Mouse (Mus musculus): Measurements from ENCODE around the gene Pear1. TPM values are rescaled to one million over a fixed set of nuclear protein-coding genes. Genes with fewer than 3 reads are reported as not detected.

The Pear1 gene
- total RNA-seq, 4 experiments from 2014 or later, result 3.2 to 7.1 (median 5.1) TPM

DNA sequence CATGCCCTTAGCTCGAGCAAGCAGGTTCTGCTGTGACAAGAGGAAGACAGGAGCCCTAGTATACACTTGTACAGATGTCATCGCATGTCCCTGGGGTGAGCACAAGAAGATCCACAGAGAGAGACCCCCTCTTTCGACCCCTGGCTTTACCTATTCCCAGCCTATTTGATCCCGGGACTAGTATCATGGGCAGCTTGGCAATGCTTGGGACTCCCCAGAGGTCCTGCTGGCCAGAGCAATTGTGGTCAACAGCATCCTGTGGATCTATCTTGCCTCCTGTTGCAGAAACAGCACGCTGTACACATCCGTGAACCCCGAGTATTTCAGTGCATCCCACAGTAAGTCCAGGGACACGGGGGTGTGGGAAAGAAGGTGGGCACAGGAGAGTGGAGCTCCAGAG, 12.8 kb downstream of the Pear1 start:
- no peak for DNase-seq (ENCODE audit: low spot score in 2 of 2)

DNA sequence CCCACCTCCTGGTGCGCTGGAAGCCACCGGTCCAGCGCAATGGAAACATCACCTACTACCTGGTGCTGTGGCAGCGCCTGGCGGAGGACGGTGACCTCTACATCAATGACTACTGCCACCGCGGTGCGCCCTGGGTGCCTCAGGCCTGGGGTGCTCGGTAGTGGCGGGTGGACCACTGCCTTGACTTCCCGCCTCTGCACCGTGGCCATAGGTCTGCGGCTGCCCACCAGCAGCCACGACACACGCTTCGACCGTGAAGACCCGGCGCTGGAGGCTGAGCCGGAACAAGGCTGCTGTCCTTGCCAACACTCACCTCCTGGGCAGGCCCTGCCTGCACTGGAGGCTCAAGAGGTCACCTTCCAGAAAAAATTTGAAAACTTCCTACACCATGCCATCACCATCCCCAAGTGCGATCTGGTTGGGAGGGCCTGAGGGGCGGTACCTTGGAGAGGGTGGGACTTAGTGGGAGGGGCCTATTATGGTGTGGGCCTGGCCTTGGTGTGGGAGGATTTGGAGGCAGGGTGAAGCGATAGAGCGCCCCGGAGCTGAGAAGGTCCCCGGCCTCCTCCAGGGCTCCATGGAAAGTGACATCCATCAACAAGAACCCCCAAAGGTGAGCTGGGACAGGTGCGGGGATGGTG, 14.7 kb downstream of the Pear1 start:
- no peak for DNase-seq (ENCODE audit: low spot score in 2 of 2)

DNA sequence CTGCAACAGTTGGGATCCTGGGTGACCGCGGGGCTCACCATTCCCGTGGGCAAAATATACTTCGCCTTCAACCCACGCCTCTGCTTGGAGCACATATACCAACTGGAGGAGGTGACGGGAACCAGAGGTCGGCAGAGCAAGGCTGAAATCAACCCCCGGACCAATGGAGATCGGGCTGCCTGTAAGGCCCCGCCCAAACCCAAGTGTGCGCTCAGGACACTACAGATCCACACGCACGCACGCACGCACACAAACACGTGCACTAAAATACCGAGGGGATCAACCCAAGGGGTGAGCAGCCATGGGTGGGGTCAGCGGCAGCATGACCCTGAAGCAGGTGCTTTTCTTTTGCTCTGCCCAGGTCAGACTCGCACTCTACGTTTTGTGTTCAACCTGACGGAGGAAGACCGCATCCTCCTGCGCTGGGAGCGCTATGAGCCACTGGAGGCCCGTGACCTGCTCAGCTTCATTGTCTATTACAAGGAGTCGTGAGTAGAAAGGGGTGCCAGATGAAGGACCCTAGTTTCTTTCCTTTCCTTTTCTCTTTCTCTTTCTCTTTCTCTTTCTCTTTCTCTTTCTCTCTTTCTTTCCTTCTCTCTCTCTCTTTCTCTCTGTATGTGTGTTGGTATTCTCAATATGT, 19.9 kb downstream of the Pear1 start:
- DNase-seq (ENCODE audit: low spot score in 2 of 2), result no peak

DNA sequence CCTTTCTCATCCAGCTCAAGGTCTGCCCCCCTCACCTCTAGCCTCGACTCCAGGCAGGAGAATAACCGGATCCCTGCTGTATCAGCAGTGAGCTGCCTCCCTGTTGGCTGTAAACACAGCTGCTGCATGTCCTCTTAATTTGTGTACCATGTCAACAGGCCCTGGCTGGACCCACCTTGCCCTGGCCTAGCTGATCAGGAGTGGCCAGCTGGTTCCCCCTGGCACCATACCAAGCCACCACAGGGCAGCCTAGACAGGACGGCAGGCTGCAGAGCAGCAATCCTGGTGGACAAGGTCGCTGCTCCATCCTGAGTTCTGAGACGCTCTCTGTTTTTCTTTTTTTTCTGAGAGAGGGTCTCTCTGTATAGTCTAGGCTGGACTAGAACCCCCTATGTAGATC, 22.4 kb downstream of the Pear1 start:
- DNase-seq (ENCODE audit: low spot score in 2 of 2), result no peak

DNA sequence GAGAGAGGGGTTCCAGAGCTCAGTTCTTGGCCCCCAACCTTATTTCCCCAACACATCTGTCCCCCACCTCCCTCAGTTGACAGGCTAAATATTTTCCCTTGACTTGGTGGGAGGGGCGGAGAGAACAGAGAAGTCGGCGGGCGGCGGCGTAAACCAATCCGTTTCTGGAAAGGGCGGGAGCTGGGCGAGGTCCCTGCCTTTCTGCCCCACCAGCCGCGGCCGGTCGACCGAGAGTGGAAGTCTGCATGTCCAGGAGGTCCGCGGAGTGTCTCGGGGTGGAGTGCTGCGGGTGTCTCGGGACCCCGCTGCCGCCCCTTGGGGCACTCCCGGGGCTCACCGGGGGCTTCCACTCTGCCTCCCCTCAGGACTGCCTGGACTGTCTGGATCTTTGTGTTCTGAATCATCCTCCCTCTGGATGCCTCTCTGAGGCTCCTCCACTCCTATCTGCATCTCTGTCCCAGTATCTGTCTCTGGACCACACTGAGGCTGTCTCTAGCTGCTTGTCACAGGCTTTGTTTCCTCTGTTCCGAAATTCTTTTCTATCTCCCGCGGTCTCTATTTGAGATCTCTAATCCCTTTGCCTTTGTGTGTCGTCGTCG, 27.3 kb downstream of the Pear1 start, which contains the start of gene Insrr:
Gene Insrr (plus strand): TSS at position 216 of the 599 bp plus-strand sequence.
- no peak for DNase-seq (ENCODE audit: low spot score in 2 of 2)

DNA sequence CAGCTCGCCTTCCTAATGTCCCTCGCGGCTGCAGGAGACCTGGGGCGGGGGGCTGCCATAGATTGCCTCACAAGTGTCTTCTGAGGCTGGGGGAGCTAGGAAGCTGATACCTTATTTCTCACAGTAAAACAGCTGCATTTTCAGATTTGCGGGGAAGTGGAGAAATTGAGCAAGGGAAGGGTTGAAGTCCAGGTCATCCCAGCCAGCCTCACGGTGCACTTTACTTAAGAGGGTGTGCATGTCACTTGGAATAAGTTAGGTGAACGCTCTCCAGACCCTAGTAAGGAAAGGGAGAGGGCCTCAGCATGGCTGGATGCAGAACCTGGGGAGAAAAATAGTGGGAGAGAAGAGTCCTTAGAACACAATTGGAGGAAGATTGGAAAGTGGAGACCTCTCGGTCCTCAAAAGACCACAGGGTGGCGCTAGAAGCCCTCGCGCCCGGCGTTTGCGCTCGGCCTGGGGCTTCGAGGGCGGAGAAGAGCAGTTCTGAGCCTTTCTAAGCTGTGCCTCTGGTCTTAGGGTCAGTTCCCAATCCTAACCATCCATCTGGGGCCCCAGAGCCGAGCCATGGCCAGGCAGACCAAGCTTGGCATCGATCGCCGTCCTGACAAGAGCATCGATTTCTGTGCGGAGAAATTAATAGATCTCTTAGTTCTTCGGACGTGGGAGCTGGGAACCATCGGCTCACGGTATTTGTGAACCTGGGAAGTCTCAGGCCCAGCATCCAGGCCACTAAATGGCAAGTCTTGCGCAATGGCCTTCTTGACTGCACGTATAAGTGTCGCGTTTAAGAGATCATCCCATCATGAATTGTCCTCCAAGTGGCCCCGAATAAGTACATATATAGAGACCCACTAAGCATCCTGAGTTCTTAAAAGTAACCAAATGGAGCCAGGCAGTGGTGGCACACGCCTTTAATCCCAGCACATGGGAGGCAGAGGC, 28.5 kb downstream of the Pear1 start:
- peak; percentile 17 to 30 for DNase-seq (ENCODE audit: low spot score in 2 of 2)

DNA sequence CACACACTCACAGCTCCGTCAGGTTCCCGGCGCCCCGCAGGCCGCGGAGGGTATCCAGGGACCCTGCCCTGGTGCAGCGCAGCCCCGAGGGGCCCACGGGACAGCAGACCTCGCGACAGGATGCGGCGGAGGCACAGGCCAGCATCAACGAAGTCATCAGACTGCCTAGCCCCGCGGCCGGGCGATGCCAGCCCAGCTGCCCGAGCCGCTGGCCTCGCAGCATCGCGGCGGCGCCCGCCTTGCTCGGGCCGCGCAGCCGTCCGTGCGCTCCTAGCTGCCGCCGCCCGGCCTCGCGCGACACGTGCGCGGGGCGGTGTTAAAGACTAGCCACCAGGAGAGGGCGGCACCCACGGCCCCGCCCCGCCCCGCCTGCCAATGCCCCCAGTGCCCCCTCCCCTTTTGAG, 29.2 kb downstream of the Pear1 start, which contains the start of gene Ntrk1:
Gene Ntrk1 (minus strand): TSS at position 241 of the 404 bp plus-strand sequence.
- no peak for DNase-seq (ENCODE audit: low spot score in 2 of 2)

DNA sequence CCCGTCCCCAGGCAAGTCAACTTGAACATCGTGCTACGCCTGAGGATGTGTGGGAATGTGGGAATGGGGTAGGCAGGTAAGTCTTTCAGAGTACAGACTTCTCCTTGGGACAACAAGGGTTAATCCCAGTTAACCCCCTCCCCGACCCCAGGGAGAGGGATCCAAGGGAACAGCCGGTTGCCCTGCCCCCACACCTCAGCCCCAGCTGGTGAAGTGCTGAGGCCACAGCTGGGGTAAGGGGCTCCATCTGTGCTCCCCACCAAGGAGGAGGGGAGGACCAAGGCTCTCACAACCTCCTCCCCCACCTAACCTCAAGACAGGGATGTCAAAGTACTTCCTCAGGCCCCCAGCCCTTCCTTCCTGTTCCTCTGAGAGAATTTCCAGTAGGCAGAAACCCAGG, 34.3 kb downstream of the Pear1 start:
- DNase-seq (ENCODE audit: low spot score in 2 of 2), result no peak

DNA sequence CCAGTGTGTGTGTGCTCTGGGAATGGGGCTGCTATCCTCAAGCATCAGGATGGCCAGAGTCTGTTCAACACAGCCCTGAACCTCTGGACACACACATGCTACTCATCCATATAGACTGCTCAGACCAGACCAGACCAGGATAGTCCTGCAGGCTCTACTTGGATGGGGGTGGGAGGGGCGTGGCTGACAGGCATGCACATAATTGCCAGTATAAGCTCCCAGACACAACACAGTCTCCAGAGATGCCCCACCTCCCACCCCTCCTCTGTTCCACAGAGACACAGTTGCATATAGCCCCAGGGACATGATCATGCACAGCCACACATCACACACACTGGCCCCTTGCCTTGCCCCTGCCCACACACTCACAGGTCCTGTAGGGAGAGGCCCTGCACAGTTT, 34.9 kb downstream of the Pear1 start:
- DNase-seq (ENCODE audit: low spot score in 2 of 2), result no peak

DNA sequence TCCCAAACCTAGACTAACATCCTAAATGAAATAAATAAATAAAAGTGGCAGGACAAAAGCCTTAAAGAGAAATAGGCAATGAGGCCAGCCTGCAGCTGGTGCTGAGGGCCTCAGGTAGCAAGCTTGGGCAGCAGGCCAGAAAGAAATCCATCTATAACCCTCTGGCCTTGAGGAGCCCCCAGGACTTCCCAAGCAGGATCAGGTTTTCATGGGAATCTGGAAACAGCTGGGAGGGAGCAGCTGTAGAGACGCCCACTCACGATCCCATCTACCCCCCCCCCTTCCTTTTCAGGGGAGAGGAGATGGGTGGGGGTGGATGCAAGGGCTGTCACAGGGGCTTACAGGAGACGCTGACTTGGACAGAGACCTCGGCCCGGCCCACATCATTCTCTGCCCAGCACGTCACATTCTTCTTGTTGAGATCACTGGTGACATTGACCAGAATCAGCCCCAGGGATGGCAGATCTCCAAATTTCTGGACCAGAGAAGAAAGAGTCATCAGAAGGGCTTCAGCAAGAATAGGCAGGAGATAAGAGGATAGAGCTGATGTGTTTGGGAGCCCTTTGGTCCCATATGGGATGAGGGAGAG, 38.4 kb downstream of the Pear1 start:
- no peak for DNase-seq (ENCODE audit: low spot score in 2 of 2)

DNA sequence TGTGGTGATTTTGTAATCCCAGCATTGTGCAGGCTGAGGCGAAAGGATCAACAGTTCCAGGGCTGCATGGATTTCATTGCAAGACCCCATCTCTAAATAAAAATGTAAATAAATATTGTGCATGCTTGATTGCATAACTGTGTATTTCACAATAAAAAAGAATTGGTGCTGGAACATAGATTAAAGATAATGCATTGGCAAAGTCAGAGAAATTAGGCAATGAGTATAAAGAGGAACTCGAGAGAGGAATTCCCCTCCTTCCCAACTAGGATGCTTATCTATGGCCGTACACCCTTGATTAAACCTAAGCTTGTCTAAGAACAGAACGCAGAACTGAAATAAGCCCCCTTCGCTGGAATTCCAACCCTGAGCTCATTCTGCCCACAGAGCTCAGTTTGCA, 39.0 kb downstream of the Pear1 start:
- DNase-seq (ENCODE audit: low spot score in 2 of 2), result no peak

DNA sequence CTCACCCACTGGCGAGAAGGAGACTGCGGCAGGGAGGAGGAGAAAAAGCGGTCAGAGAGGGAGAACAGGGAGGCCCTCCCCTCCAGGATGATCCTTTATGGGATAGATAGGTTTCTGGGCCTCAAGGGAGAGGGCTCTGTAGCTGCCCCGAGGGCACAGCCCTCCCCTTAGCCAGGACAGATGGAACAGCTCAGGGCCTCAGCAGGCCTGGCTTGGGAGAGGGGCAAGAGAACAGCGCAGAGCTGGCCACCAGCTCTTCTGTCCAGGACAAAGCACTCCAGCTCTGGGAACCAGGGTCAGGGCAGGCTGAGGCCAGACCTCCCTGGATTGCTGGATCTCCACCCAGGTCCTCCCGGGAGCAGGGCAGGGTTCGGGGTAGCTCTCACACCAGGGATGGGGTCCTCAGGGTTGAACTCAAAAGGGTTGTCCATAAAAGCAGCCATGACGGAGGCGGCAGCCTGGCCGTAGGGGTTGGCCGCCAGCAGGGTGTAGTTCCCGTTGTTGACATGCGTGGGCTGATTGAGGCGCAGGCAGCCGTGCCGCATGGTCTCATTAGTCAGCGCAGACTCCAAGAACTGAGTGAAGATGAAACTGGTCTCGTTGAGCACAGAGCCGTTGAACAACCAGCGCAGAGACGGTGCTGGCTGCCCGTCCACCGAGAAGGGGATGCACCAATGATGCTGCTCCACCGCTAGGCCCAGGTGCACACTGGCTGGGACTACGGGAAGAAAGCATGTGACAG, 40.7 kb downstream of the Pear1 start:
- DNase-seq (ENCODE audit: low spot score in 2 of 2), result no peak

DNA sequence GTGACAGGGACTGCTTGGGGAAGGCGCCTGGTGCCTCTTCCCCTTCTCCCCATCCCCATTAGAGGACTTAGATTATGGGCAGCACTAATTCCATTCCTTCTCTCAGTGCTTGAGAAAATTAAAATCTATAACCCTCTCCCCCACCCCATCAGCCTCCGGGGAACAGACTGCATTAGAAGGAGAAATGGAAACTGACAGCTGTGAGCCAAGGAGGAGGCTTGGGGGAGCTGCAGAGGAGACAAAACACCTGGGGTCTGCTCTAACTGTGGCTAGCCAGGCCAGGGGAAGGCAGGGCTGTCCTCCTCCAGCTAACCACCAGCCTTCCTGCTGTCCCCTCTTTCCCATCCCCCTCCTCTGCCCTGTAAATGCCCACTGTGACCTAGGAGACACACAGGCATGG, 45.0 kb downstream of the Pear1 start:
- no peak for DNase-seq (ENCODE audit: low spot score in 2 of 2)

DNA sequence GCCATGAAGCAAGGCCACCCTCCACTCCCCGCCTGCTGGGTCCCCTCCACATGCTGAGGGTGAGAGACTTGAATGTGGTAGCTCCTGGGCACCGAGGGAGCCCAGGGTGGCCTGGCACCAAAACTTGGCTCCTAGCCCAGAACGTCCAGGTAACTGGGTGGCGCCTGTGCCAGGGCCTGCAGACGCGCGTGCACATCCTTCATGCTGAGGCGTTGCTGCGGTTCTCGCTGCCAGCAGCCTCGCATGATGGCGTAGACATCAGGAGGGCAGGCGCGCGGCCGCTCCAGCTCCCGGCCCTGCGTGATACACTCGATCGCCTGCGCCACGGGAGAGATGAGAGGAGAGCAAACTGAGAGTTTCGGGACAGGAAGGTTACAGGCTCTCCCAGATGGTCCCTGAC, 45.8 kb downstream of the Pear1 start:
- no peak for DNase-seq (ENCODE audit: low spot score in 2 of 2)

DNA sequence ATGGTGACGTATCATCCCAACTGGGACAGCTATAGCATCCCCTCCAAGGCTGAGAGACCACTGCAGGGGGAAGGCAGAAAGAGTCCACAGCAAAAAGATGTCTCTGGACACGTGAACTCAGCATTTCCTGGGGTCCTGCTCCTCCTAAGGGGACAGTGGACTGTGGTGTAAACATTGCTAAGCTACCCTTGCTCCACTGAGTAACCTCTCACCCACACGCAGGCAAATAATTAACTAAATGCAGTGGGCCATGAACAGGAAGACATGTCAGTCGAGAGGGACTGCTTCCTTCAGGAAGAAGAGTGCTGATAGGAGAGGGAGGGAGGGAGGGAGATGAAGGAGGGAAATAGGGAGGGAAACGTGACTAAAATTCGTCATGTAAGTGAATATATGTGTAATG, 53.0 kb downstream of the Pear1 start:
- DNase-seq (ENCODE audit: low spot score in 2 of 2), result no peak

DNA sequence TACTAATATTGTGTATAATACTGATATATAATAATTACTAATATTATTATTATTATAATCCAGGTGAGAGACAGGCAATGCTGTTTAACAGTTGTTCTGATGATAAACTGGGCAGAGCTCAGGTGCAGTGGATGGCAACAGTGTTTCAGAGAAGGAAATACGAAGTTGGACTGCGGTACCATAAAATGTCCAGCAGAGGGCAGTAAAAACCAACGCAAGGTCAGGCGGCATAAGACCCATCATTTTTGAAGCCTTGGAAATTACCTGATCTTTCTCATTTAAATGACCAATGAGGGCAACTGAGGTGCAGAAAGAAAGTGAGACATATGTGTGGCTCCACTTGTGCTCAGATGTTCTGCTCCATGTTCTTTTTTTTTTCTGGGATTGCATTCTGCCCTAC, 53.8 kb downstream of the Pear1 start:
- DNase-seq (ENCODE audit: low spot score in 2 of 2), result no peak

DNA sequence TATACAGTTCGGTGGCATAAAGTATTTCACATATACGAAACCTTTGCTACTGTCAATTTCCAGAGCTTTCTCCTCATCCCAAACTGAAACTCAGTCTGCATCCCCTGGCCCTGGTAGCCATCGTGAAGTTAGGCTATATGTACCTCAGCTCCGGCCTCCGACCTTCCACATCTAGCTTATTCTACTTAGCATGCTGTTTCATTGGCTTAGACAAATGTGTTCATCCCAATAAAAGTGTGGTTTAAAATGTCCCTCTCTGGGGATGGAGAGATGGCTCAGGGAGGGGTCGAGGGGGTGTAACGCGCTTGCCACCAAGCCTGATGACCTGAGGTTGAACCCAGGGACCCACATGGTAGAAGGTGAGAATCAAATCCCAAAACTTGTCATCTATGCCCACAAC, 54.6 kb downstream of the Pear1 start:
- DNase-seq (ENCODE audit: low spot score in 2 of 2), result no peak

DNA sequence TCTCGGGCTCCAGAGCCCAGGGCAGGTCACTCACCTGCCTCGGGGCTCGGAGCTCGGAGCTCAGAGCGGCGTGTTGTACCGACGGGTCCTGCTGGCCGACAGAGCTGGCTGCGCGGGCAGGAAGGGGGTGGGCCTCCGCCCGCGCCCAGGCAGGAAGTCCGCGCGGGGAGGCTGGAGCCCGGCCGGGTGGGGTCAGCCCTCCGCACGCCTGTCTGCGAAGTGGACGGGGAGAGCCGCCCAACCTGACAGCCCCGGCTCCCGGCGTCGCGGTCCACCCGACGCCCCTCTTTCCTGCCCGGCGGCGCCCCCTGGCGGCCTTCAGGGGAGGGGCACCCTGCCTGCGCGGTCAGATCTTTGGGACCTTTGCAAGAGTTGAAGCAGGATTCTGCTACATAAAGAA, 55.3 kb downstream of the Pear1 start:
- DNase-seq (ENCODE audit: low spot score in 2 of 2), result peak; percentile 63 to 76

DNA sequence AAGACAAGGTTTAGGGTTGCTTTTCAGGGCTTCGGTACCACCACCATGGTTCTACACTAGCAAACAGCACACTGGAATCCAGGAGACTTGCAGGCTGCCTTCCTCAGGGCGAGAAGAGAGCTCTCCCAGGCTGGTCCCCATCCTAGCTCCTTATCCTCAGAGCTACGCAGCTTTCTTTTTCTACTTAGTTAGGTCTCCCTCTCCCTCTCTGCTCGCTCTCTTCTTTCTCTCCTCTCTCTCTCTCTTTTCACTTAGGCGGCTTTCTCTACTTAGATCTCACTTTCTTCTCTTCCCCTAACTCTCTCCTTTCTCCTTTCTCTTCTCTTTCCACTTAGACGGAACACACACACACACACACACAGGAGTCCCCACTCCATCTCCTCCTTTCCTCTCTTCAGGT, 55.7 kb downstream of the Pear1 start:
- no peak for DNase-seq (ENCODE audit: low spot score in 2 of 2)

DNA sequence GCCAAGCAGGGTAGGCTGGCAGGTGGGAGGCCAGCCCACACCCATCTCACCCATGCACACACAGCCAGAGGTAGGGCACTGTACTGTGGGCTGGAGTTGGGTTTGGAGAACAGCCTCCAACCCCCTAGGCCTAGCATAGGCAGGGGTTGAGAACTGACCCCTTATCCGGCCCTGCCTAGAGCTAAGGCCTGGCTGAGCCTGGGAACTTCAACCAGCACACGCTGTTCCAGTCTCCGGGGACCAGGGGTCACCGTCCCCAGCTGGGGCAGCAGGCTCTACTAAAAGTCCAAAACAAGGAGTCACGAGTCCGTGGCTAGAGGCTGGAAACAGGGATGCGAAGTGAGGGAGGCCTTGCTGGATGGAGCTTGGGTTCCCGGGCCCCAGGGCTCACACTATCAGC, 56.3 kb downstream of the Pear1 start:
- DNase-seq (ENCODE audit: low spot score in 2 of 2), result no peak

DNA sequence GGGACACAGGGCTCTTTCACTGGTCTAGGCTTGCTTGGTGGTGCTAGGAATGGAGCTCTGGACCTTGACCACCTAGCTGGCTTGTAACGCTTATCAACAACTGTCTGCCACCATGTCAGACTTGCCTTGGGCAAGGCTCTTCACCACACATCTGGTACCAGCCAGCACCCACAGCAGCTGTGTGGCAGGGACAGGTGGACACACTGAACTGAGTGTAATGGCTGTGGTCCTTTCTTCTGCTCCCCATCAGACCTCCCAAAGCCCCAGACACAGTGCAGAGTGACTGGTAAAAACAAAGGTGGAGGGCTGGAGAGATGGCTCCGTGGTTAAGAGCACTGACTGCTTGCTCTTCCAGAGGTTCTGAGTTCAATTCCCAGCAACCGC, 57.8 kb downstream of the Pear1 start:
- no peak for DNase-seq (ENCODE audit: low spot score in 2 of 2)

All from gastrocnemius, adult 8-10 months (tissue).